Mouse (Mus musculus) spleen, postnatal 36 days (tissue): ENCODE data around the gene Tes.

ENCODE experiments used
- DNase-seq, 2 experiments: peaks; one replicate each; pipeline ENCODE4 v3.0.0; 2022; ENCODE audit warnings: low spot score in 2 of 2, mixed read lengths in 1 of 2

Gene Tes

GRCm38 (mm10) chr6:17077720-17078119 lies 12.8 kb downstream of the Tes start:
- no peak for DNase-seq

- no peak for DNase-seq
Measured at GRCm38 (mm10) chr6:17079304-17079703, 14.4 kb downstream of the Tes start.

GRCm38 (mm10) chr6:17079826-17080225 lies 14.9 kb downstream of the Tes start:
- DNase-seq, result no peak

- no peak for DNase-seq
Measured at GRCm38 (mm10) chr6:17082238-17082637, 17.3 kb downstream of the Tes start.

GRCm38 (mm10) chr6:17082800-17083199 lies 17.9 kb downstream of the Tes start:
- no peak for DNase-seq

- DNase-seq, result peak; percentile 47 to 58
Measured at GRCm38 (mm10) chr6:17087485-17087884, 22.5 kb downstream of the Tes start.

- DNase-seq, result no peak
Measured at GRCm38 (mm10) chr6:17097301-17097700, 32.4 kb downstream of the Tes start.

- no peak for DNase-seq
Measured at GRCm38 (mm10) chr6:17098559-17098958, 33.6 kb downstream of the Tes start.

- DNase-seq, result no peak
Measured at GRCm38 (mm10) chr6:17099477-17100130, 34.7 kb downstream of the Tes start.

GRCm38 (mm10) chr6:17105714-17106113 lies 40.8 kb downstream of the Tes start:
- no peak for DNase-seq

GRCm38 (mm10) chr6:17106493-17106892 lies 41.5 kb downstream of the Tes start:
- no peak for DNase-seq

- no peak for DNase-seq
Measured at GRCm38 (mm10) chr6:17109204-17109603, 44.3 kb downstream of the Tes start.

GRCm38 (mm10) chr6:17110564-17111100 lies 45.7 kb downstream of the Tes start:
- no peak for DNase-seq

GRCm38 (mm10) chr6:17112081-17112480 lies 47.1 kb downstream of the Tes start:
- DNase-seq, result no peak

- DNase-seq, result no peak
Measured at GRCm38 (mm10) chr6:17112990-17113389, 48.0 kb downstream of the Tes start.

GRCm38 (mm10) chr6:17114588-17114987 lies 49.6 kb downstream of the Tes start:
- DNase-seq, result no peak

GRCm38 (mm10) chr6:17115046-17115790 lies 50.3 kb downstream of the Tes start:
- DNase-seq, result no peak

- DNase-seq, result no peak
Measured at GRCm38 (mm10) chr6:17119521-17120232, 54.7 kb downstream of the Tes start.

GRCm38 (mm10) chr6:17140021-17140420 lies 75.1 kb downstream of the Tes start:
- no peak for DNase-seq

- no peak for DNase-seq
Measured at GRCm38 (mm10) chr6:17142577-17143359, 77.8 kb downstream of the Tes start.

GRCm38 (mm10) chr6:17151071-17151715 lies 86.2 kb downstream of the Tes start:
- DNase-seq, result no peak
